Mouse (Mus musculus): ENCODE measurements around the gene 4930535I16Rik.

4930535I16Rik gene

GRCm38 (mm10) chr4:123905126-123905668, 12.6 kb downstream of the 4930535I16Rik start:
- DNase-seq (ENCODE audit: low read depth, low spot score), result no peak

- DNase-seq (ENCODE audit: low read depth, low spot score), result peak; percentile 96
Observed at GRCm38 (mm10) chr4:123904333-123905125, 13.3 kb downstream of the 4930535I16Rik start, which contains the start of gene Mycbp. Gene Mycbp (plus strand): TSS chr4:123904832.

GRCm38 (mm10) chr4:123903432-123903831, 14.4 kb downstream of the 4930535I16Rik start:
- no peak for DNase-seq (ENCODE audit: low read depth, low spot score)

GRCm38 (mm10) chr4:123898696-123899095, 19.1 kb downstream of the 4930535I16Rik start:
- DNase-seq (ENCODE audit: low read depth, low spot score), result no peak

- no peak for DNase-seq (ENCODE audit: low read depth, low spot score)
Observed at GRCm38 (mm10) chr4:123894295-123894694, 23.5 kb downstream of the 4930535I16Rik start.

GRCm38 (mm10) chr4:123893726-123894125, 24.1 kb downstream of the 4930535I16Rik start:
- DNase-seq (ENCODE audit: low read depth, low spot score), result no peak
